Mouse (Mus musculus): ENCODE results near the gene Cntrl.

Gene Cntrl

DNA sequence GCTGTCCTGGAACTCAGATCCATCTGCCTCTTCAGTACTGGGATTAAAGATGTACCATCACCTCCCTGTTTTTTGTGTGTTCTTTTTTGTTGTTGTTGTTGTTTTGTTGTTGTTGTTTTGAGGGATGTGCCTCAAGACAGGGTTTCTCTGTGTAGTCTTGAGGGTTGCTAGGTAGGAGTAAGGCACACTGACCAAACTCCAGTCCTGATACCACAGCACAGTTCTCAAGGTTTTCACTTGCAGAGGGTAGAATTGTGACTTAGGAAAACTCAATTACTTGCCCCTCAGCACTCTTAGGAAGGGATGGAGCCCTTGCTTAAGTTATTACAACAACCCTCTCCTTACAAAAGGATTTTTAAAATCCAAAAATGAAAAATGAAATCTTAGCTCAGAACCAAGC, 22.2 kb downstream of the Cntrl start:
- in situ Hi-C loops (cut with MboI), result no loop called here

DNA sequence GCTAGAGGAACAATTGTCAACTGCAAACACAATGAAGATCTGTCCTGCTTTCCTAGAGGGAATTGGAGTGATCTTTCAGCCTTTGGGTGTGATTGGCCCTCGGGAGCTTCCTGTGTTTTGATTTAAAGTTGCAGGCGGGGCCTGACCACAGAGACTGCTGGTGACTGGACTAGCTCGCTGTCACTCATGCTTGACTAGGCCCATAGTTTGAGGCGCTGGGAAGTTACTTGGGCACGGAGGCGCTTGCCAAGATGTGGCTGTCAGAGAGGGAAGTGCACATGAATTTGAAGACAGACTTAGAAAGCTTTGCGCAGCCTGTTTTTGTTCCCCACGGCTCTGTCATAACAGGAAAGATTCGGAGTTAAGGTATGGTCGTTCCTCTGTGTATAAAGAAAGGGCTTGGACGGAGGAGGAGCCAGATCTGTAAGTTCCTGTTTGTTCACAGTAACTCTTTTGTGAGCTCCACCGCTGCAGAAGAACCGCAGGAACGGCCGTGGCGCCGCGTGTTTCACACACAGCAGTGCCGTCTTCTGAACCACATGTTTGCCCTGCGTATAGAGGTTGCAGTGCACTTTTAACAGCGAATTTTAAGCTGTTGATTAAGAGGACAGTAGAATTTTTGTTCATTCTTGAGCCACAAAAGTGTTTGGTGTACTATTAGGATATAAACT, 22.8 kb downstream of the Cntrl start:
- in situ Hi-C loops (cut with MboI), result no loop called here

DNA sequence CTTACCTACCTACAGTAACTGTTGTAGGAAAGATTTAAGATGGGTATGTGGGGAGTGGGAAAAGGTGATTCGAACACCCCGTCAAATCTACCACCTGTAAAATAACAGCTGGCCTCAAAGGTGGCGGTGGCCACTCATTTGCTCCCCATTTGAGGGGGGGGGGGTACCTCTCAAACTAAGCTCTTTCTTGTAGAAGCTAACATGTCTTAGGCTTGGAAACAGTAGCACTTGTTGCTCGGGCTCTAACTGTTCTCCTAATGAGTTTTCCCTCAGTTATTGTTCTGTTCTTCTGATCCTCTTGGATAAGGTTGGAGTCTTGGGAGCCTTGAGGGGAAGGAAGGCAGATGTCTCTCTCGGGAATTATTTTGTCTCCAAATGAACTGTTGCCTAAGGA, 23.4 kb downstream of the Cntrl start:
- in situ Hi-C loops (cut with MboI), result no loop called here

DNA sequence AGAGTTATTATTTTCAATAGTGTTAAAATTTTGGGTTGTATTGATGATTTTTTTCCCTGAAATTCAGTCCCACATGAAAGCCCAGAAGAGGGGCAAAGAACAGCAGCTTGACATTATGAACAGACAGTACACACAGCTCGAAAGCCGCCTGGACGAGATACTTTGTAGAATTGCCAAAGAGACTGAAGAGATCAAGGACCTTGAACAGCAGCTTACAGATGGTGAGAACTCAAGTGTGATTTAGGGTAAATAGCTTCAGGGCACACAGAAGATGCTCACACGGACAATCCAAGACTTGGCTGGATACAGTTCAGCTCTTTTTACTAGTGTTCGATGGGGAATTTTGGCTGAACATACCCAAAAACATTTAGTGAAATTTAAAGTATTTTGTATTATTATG, 24.6 kb downstream of the Cntrl start:
- in situ Hi-C loops (cut with MboI), result no loop called here

DNA sequence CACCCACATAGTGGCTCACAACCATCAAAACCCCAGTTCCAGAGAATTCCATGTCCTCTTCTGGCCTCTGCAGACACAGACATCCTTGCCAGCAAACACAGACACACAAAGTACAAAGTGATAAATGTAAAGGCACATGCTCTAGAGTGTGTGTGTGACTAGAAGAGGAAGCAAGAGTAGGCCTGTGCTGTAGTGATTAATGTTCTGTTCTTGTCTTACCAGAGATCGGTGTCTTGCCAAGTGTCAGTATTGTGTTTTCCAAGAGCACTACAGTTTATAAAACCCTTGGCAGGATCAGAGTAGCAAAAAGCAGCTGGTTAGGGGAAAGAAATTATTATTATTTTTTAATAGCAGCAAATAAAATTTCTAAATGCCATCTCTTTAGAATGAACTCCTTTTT, 29.3 kb downstream of the Cntrl start:
- in situ Hi-C loops (cut with MboI), result no loop called here

DNA sequence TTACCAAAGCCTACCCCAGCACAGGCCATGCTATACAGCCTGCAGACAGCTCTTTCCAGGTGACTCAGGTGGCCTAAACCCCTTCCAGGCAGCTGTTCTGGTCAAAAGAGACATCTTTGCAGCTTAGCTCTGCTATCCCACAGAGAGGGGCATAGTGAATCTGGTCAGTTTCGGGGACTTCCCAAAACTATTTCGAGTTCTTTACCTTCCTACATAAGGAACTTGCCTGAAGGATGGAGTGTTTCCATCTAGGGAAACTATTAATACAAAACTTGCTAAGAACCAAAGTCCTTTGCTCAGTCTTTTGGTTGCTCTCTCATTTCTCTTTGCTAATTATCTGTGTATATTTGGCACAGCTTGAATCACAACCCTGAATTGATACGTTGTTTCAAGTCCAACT, 32.4 kb downstream of the Cntrl start:
- in situ Hi-C loops (cut with MboI), result no loop called here

DNA sequence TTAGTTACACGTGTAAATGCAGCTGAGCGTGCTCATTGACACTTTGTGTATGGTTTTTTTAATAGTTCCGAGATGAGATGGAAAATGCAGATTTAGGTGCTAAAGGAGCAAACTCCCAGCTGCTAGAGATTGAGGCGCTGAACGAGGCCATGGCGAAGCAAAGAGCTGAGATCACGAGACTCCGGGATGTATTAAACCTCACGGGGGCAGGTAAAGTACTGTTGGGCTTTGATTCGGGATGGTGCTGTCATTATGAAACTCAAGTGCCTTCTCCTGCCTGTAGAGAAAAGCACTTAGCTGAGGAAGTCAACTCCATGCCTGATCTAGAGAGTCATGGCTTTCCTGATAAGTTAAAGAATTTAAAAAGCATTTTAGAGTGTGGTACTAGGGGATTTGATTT, 39.5 kb downstream of the Cntrl start:
- in situ Hi-C loops (cut with MboI), result no loop called here

DNA sequence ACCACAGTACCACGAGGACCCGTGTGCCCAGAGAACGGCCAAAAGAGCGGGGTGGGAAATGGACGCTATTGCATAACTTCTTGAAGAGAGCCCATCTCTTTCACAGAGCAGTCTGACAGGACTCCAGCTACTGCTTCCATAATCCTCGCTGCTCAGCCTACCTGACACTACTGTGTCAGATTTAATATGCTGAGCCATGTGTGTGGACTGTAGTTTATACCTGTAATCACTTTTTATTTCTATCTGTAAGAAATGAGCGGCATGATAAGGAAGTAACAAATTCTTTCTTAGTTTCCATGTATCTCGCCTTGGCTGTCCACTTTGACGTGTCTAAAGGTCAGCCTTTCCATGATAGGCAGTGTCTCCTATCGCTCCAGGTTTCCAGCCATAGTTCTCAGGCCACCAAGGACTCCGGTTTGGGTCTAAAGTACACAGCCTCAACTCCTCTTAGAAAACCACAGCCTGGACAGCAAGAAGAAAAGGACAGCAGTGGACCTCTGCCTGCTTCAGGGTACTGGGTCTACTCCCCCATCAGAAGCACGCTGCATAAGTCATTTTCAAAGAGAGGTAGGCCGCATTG, 42.1 kb downstream of the Cntrl start:
- in situ Hi-C loops (cut with MboI), result no loop called here

DNA sequence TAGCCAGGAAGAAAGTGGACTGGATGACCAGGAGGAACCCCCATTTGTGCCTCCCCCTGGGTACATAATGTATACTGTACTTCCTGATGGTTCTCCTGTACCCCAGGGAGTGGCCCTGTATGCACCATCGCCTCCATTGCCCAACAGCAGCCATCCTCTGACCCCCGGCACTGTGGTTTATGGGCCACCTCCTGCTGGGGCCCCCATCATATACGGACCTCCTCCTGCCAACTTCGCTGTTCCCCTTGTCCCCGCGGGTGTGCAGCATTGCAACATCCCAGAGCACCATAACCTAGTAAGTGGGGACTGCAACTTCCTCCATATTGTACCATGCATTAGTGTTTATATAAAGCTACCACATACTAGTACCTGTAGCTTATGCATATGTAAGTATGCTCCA, 43.9 kb downstream of the Cntrl start:
- in situ Hi-C loops (cut with MboI), result no loop called here

DNA sequence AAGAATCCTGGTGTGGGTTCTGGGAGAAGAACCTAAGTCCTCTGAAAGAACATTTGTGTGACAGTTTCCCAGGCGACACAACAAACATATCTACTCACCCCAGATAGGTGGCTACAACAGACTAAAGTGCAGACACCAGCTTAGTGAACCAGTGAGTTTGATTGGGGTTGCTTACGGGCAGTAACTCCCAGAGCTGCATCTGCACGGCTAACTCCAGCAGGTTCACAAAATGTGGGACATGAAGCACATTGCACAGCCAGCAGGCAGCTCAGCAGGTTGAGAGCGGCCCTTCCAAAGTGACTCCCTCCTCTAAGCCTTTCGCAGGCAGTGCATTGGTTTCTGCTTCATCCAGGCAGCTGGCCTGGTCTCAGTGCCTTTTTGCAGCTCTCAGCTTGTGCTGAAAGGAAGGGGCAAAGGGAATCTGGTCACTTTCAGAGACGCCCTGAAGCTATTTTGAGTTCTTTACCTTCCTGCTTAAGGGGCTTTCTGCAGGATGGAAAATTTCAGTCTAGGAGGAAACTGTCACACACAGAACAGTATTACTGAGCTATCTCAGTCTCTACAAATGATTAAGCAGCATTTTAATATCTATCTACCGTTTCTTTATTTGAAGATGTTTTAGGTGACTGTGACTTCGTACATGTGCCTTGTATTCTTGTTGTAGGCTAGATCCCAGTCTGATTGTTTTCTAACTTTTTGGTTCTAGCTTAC, 44.7 kb downstream of the Cntrl start:
- in situ Hi-C loops (cut with MboI), result no loop called here

DNA sequence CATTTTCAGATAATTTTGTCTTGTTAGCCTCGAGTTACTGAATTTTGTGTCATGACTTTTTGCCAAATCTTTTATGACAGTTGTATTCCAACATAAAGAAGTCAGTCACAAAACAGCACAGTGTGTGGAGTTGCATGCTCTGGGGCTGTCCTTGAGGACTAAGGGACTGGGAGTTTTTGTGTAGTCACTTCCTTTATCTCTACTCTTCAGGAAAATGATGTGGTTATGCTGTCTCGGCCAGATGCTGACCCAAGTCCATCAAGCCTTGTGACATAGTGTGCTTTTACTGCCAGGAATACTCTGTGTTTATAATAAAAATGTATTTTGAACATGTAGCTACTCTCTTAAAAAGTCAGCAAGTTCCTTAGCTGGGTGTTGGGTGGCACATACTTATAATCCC, 47.7 kb downstream of the Cntrl start:
- in situ Hi-C loops (cut with MboI), result no loop called here

DNA sequence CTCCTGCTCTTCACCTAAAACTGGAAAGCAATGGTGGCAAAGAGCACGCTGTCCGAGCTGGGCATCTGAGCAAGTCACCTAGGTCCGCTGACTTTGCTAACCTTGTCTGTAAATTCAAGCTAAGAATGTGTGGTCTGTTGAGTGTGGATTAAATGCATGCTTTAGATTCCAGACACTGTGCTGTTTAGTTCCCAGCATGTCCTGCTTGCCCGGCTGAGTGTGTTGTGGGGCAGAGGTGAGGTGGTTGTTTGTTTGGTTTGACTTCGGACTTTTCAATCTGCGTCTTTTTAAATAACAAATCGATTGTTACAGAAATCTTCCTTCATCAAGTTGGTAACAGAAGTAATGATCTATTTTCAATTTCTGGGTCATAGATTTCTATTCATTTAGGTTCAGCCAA, 48.5 kb downstream of the Cntrl start:
- in situ Hi-C loops (cut with MboI), result no loop called here

DNA sequence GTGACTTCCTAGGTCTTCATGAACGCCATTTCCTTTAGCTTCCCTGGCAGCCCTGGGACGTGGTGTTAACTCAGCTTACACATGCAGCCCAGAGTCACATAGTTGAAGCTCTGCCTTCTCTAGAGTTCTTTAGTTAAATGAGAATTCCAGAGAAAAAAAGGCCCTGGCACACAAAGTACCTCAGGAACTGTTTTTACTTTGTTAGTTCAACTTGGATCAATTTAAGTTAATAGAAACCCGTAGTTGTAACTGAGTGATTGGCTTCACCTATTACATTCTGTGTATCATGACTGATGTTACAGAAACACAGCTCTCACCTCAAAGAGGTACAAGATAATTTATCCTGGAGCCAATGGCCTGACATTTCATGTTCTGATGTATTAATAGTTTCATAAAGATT, 49.1 kb downstream of the Cntrl start:
- in situ Hi-C loops (cut with MboI), result no loop called here

DNA sequence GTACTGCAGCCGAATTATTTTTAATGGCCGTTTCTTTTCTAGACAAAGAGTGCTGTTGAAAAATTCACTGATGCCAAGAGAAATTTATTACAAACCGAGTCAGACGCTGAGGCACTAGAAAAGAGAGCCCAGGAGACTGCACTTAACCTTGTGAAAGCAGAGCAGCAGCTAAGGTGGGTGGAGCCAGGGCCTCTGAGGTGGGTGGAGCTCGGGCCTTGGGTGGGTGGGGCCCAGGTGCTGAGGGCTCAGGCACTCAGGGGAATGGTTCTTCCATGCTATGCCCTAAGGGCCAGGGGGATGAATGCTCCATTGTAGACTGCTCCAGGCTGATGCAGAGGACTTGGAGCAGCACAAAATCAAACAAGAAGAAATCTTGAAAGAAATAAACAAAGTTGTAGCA, 50.9 kb downstream of the Cntrl start:
- in situ Hi-C loops (cut with MboI), result no loop called here

DNA sequence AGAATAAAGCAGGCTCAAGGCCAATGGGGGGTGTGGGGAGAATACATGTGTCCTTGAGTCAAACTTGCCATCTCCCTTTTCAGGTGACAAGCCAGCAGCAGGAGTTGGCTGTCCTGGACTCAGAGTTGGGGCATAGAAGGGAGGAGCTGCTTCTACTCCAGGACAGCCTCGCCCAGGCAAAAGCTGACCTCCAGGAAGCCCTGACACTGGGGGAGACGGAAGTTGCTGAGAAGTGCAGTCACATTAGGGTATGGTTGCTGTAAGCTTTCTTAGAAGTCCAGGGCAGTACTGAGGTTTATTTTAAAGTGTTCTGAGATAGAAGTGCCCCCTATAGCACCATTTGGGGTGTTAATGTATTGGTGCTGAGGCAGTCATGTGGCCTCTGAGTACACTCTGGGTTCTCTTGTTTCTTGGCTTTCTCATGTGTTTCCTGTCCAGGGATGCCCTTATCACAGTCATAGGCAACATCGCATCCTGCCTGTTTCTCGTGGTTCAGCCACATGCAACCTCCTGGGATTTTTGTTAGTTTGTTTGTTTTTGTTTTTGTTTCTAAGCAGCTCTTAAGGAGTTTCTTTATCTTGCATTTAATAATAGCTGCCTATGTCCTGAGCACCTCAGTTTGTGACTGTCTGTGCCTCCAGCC, 52.7 kb downstream of the Cntrl start:
- in situ Hi-C loops (cut with MboI), result no loop called here

DNA sequence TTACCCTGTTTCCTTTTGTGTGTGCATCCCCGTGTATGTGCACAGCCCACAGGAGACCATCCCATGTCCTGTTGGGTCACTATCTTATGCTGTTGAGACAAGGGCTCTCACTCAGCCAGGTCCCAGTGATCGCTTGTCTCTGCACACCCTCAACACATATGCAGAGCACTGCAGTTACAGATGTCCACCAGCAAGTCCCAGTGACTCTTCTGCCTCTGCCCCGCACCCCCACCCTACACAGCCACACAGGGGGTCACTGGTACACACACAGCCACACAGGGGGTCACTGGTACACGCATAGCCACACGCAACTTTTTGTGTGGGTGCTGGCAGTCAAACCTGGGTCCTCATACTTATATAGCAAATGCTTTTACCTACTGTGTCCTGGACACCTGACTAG, 54.1 kb downstream of the Cntrl start:
- in situ Hi-C loops (cut with MboI), result no loop called here

DNA sequence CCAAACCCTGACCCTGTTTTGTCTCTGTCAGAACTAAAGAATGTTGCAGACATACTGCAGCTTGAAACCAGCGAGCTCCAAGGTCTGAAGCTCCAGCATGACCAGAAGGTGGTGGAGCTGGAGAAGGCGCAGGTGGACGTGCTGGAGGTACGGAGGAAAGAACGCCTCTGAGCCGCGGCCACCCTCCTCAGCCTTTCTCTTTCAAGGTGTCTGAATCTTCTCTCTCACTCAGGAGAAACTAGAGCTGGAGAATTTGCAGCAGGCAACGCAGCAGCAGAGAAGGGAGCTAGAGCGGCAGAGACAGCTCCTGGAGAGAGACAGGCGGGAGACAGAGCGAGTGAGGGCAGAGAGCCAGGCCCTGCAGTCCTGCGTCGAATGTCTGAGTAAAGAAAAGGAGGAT, 56.1 kb downstream of the Cntrl start:
- in situ Hi-C loops (cut with MboI), result no loop called here

DNA sequence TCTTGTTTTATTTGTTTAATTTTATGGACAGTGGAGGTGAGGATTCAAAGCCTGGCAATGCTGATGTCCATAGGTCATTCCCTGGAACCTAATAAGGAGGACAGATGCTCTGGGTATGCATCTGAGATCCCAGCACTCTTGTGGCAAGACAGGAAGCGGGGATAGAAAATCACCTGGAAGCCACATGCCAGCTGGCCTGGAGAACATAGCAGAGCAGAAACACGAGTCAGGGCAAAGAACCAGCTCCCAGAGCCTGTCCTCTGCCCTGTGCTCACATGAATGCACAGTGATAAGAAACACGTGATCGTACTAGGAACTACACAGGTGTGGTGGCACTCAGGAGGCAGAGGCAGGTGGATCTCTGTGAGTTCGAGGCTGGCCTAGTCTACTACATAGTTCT, 57.5 kb downstream of the Cntrl start:
- in situ Hi-C loops (cut with MboI), result no loop called here

DNA sequence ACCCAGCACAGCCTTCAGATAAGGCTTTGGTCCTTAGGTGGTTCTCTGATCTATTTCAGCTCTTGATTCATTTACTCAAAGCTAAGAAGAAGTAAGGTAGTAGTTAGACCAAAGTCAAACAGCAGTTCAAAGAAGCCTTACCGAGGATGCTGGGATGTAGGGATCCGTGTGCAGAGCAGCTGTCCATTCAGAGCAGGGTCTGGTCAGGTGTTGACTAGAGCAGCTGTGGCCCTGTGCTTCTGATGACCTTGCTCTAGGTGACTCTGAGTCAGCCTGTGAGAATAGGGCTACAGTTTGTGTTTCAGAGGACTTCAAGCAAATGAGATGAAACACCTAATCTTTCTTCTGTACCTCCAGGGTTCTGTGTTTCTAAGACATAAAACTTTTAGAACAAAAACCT, 60.2 kb downstream of the Cntrl start:
- in situ Hi-C loops (cut with MboI), result no loop called here

DNA sequence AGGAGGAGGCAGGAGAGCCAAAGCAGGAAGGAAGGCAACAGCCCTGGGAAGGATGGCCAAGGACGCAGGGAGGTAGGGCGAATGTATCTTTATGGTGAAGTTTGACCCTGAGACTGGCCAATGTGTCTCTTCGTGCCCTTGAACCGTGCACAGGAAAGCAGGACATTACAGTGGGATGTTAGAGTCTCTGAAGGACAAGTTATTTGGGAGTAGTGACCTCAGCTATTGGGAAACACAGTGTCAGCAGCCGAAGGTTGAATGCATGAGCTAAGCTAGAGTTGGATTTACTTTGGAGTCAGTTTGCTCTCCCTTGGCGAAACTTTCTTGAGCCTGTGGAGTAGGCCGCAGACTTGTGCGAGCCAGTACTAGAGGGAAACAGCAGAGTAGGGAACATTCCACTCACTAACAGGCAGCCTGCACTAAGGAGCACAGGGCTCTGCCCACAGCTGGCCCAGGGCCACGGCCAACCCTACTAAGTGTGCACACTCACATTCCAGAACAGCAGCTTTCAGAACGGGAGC, 62.1 kb downstream of the Cntrl start:
- in situ Hi-C loops (cut with MboI), result no loop called here

DNA sequence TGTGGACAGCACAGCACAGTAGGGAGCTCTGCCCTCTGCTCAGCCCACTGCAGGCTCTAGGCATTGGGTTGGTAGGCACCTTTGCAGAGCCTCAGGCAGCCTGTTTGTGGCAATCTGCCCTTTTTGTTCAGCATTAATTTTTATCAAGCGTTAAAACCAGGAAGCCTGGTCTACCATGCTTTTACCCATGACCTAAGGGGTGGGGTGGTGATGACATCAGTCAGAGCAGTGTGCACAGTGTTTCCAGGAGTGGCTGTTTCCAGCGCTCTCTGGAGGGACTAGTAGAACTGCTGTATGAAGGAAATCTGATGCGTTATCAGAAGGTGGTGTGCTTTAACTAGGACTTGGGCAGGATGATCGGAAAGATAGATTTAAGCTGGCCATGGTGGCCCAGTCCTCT, 63.0 kb downstream of the Cntrl start:
- in situ Hi-C loops (cut with MboI), result no loop called here

DNA sequence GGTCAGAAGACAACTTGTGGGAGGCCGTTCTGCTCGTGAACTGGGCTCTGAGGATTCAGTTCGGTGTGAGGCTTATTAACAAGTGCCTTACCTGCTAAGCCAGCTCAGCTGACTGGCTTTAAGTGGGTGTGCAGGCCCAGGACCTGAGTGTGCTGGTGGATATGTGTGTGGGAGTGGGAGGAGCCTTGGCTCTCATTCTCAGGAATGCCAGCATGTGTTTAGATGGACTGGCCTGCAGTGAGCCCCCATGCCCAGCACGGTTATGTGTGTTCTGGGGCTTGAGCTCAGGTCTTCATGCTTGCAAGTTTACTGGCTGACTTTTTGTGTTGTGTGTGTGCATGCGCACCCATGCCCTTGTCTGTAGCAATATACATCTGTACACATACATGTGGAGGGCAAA, 64.4 kb downstream of the Cntrl start:
- in situ Hi-C loops (cut with MboI), result no loop called here

DNA sequence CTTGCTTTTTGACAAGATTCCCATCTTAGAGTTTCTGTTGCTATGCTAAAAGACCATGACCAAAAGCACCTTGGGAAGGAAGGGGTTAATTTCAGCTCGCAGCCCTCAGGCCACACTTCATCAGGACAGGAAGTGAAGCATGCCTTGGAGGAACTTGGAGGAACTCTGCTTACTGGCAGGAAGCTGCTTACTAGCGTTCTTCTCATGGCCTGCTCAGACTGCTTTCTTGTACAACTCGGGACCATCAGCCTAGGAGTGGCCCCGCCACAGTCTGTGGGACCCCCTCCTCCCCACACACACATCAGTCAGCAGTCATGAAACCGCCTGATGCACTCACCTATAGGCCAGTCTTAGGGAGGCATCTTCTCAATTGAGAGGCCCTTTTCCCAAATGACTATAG, 64.8 kb downstream of the Cntrl start:
- in situ Hi-C loops (cut with MboI), result no loop called here

Data from mature B cell (primary cell).